Mouse (Mus musculus) G1E (cell line): ENCODE results near the gene Klf1.

Experiments
- CTCF ChIP-seq: IDR thresholded peaks from 2 replicates; pipeline ENCODE4 v1.5.1; 2012; ENCODE audit warnings: low read depth, low read length, inconsistent platforms, mixed read lengths
- GATA1 ChIP-seq: IDR thresholded peaks from 2 replicates; pipeline ENCODE4 v1.6.1; 2012; ENCODE audit warnings: borderline replicate concordance, low read length, inconsistent platforms, mixed read lengths
- GATA2 ChIP-seq: IDR thresholded peaks from 2 replicates; pipeline ENCODE4 v1.6.1; 2012; ENCODE audit warnings: low read depth, low read length, inconsistent platforms, borderline replicate concordance
- POLR2AphosphoS5 ChIP-seq: IDR thresholded peaks from 2 replicates; pipeline ENCODE4 v1.6.1; 2012; ENCODE audit warnings: low read depth, low read length, inconsistent platforms; ENCODE audit not compliant: insufficient replicate concordance
- TAL1 ChIP-seq: conservative IDR thresholded peaks from 2 replicates; pipeline ENCODE4 v1.6.1; 2012; ENCODE audit warnings: low read depth, low read length, inconsistent platforms, mixed read lengths

DNA sequence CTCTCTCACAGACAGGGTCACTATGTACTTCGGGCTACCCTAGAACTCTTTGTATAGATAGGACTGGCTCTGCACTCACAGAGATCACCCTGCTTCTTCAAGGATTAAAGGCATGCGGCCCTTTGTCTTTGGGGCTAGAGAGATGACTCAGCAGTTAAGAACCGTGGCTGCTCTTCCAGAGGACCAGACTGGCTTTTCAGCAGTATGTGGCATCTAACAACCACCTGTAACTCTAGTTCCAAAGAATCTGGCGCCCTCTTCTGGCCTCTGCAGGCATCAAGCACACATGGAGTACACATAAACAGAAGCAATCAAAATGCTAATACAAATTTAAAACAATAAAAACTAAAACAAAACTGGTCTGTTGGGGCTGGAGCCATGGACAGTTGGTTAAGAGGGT, 12.2 kb downstream of the Klf1 start:
- TF ChIP-seq CTCF (peak; percentile 37), POLR2AphosphoS5 (no peak), TAL1 (no peak), GATA1 (no peak), GATA2 (no peak)
